Mouse (Mus musculus): ENCODE measurements at regions not wholly inside any gene's neighbourhood (a gene's known extent, or its start where the extent isn't known, plus 50 kb on each side); places are given as distances from the start of the nearest gene placed in this dataset.

GRCm38 (mm10) chr13:110692696-110693095 lies 297.9 kb downstream of the Plk2 start:
- ATAC-seq (ENCODE audit: insufficient number of reproducible peaks, low FRiP score, low TSS enrichment, low read depth) (no peak), DNase-seq (ENCODE audit: low spot score) (no peak)
- H3K4me3 ChIP-seq (ENCODE audit: low read depth, low read length), result no peak overlapping the region
- H3K27me3 ChIP-seq (ENCODE audit: control insufficient read depth, insufficient read depth, low read length), result no peaks in the 10 kb centered on the region
- 92% methylated on average over 5 of the region's 5 CpGs for WGBS
- H3K36me3 ChIP-seq (ENCODE audit: control insufficient read depth, insufficient read depth, low read length), result no peaks in the 10 kb centered on the region
- H3K27ac ChIP-seq (replicated peaks; ENCODE audit: low read depth, low read length), result no peak overlapping the region
- no peak overlapping the region for H3K9ac ChIP-seq (ENCODE audit: low read length)
- no peaks in the 10 kb centered on the region for H3K4me1 ChIP-seq (ENCODE audit: control insufficient read depth, insufficient read depth, low read length)
- no peak overlapping the region for H3K4me2 ChIP-seq (ENCODE audit: low read depth, severe bottlenecking)
- no peaks in the 10 kb centered on the region for H3K9me3 ChIP-seq (ENCODE audit: control insufficient read depth, low read length)

- no peak overlapping the region for H3K9ac ChIP-seq (ENCODE audit: low read length)
- no peak for ATAC-seq (ENCODE audit: insufficient number of reproducible peaks, low FRiP score, low TSS enrichment, low read depth)
- no peaks in the 10 kb centered on the region for H3K36me3 ChIP-seq (ENCODE audit: control insufficient read depth, insufficient read depth, low read length)
- H3K4me3 ChIP-seq (ENCODE audit: low read depth, low read length), result no peak overlapping the region
- H3K27ac ChIP-seq (replicated peaks; ENCODE audit: low read depth, low read length), result no peak overlapping the region
- H3K9me3 ChIP-seq (ENCODE audit: control insufficient read depth, low read length), result no peaks in the 10 kb centered on the region
- WGBS, result 81% methylated on average over 6 of the region's 6 CpGs
- H3K27me3 ChIP-seq (ENCODE audit: control insufficient read depth, insufficient read depth, low read length), result no peaks in the 10 kb centered on the region
- no peaks in the 10 kb centered on the region for H3K4me1 ChIP-seq (ENCODE audit: control insufficient read depth, insufficient read depth, low read length)
- DNase-seq (ENCODE audit: low spot score), result no peak
- H3K4me2 ChIP-seq (ENCODE audit: low read depth, severe bottlenecking), result no peak overlapping the region
These were observed 300.0 kb downstream of the Plk2 start for GRCm38 (mm10) chr13:110694876-110695275.

- Histone ChIP-seq H3K4me2 (ENCODE audit: low read depth, severe bottlenecking) (no peak overlapping the region), H3K27ac (replicated peaks; ENCODE audit: low read depth, low read length) (no peak overlapping the region), H3K9me3 (ENCODE audit: control insufficient read depth, low read length) (no peaks in the 10 kb centered on the region), H3K4me1 (ENCODE audit: control insufficient read depth, insufficient read depth, low read length) (no peaks in the 10 kb centered on the region), H3K4me3 (ENCODE audit: low read depth, low read length) (no peak overlapping the region), H3K27me3 (ENCODE audit: control insufficient read depth, insufficient read depth, low read length) (no peaks in the 10 kb centered on the region), H3K36me3 (ENCODE audit: control insufficient read depth, insufficient read depth, low read length) (no peaks in the 10 kb centered on the region), H3K9ac (ENCODE audit: low read length) (no peak overlapping the region)
- DNase-seq (ENCODE audit: low spot score) (no peak), ATAC-seq (ENCODE audit: insufficient number of reproducible peaks, low FRiP score, low TSS enrichment, low read depth) (no peak)
- 84% methylated on average over 5 of the region's 5 CpGs for WGBS
These were observed 301.7 kb downstream of the Plk2 start for GRCm38 (mm10) chr13:110696549-110696948.

- ATAC-seq (ENCODE audit: insufficient number of reproducible peaks, low FRiP score, low TSS enrichment, low read depth) (no peak), DNase-seq (ENCODE audit: low spot score) (no peak)
- H3K36me3 ChIP-seq (ENCODE audit: control insufficient read depth, insufficient read depth, low read length), result no peaks in the 10 kb centered on the region
- no peak overlapping the region for H3K9ac ChIP-seq (ENCODE audit: low read length)
- no peak overlapping the region for H3K4me3 ChIP-seq (ENCODE audit: low read depth, low read length)
- no peak overlapping the region for H3K27ac ChIP-seq (replicated peaks; ENCODE audit: low read depth, low read length)
- no peaks in the 10 kb centered on the region for H3K27me3 ChIP-seq (ENCODE audit: control insufficient read depth, insufficient read depth, low read length)
- H3K4me1 ChIP-seq (ENCODE audit: control insufficient read depth, insufficient read depth, low read length), result 0 out of 2 replicates have a peak, but pooled peaks cover 3% of the 10 kb centered on the region
- 92% methylated on average over 2 of the region's 2 CpGs for WGBS
- H3K4me2 ChIP-seq (ENCODE audit: low read depth, severe bottlenecking), result no peak overlapping the region
- no peaks in the 10 kb centered on the region for H3K9me3 ChIP-seq (ENCODE audit: control insufficient read depth, low read length)
These were observed 309.4 kb downstream of the Plk2 start for GRCm38 (mm10) chr13:110704261-110704660.

- Histone ChIP-seq H3K27ac (replicated peaks; ENCODE audit: low read depth, low read length) (no peak overlapping the region), H3K27me3 (ENCODE audit: control insufficient read depth, insufficient read depth, low read length) (no peaks in the 10 kb centered on the region), H3K4me2 (ENCODE audit: low read depth, severe bottlenecking) (no peak overlapping the region), H3K9me3 (ENCODE audit: control insufficient read depth, low read length) (no peaks in the 10 kb centered on the region), H3K4me1 (ENCODE audit: control insufficient read depth, insufficient read depth, low read length) (0 out of 2 replicates have a peak, but pooled peaks cover 3% of the 10 kb centered on the region), H3K36me3 (ENCODE audit: control insufficient read depth, insufficient read depth, low read length) (no peaks in the 10 kb centered on the region), H3K9ac (ENCODE audit: low read length) (no peak overlapping the region), H3K4me3 (ENCODE audit: low read depth, low read length) (no peak overlapping the region)
- 75% methylated on average over 4 of the region's 4 CpGs for WGBS
- ATAC-seq (ENCODE audit: insufficient number of reproducible peaks, low FRiP score, low TSS enrichment, low read depth) (no peak), DNase-seq (ENCODE audit: low spot score) (no peak)
These were observed 316.0 kb downstream of the Plk2 start for GRCm38 (mm10) chr13:110710847-110711246.

GRCm38 (mm10) chr13:110712527-110712926 lies 317.7 kb downstream of the Plk2 start:
- ATAC-seq (ENCODE audit: insufficient number of reproducible peaks, low FRiP score, low TSS enrichment, low read depth), result no peak
- 36% methylated on average over 3 of the region's 3 CpGs for WGBS
- Histone ChIP-seq H3K27ac (replicated peaks; ENCODE audit: low read depth, low read length) (no peak overlapping the region), H3K4me2 (ENCODE audit: low read depth, severe bottlenecking) (no peak overlapping the region), H3K4me1 (ENCODE audit: control insufficient read depth, insufficient read depth, low read length) (no peaks in the 10 kb centered on the region), H3K9ac (ENCODE audit: low read length) (no peak overlapping the region), H3K36me3 (ENCODE audit: control insufficient read depth, insufficient read depth, low read length) (no peaks in the 10 kb centered on the region), H3K4me3 (ENCODE audit: low read depth, low read length) (no peak overlapping the region), H3K27me3 (ENCODE audit: control insufficient read depth, insufficient read depth, low read length) (no peaks in the 10 kb centered on the region), H3K9me3 (ENCODE audit: control insufficient read depth, low read length) (no peaks in the 10 kb centered on the region)
- no peak for DNase-seq (ENCODE audit: low spot score)

GRCm38 (mm10) chr13:110722170-110722569 lies 327.3 kb downstream of the Plk2 start:
- H3K4me2 ChIP-seq (ENCODE audit: low read depth, severe bottlenecking), result no peak overlapping the region
- no peaks in the 10 kb centered on the region for H3K27me3 ChIP-seq (ENCODE audit: control insufficient read depth, insufficient read depth, low read length)
- H3K27ac ChIP-seq (replicated peaks; ENCODE audit: low read depth, low read length), result no peak overlapping the region
- DNase-seq (ENCODE audit: low spot score), result no peak
- H3K4me1 ChIP-seq (ENCODE audit: control insufficient read depth, insufficient read depth, low read length), result no peaks in the 10 kb centered on the region; the same call in 1 of the 2 replicates
- no peak for ATAC-seq (ENCODE audit: insufficient number of reproducible peaks, low FRiP score, low TSS enrichment, low read depth)
- H3K9me3 ChIP-seq (ENCODE audit: control insufficient read depth, low read length), result no peaks in the 10 kb centered on the region
- no peak overlapping the region for H3K4me3 ChIP-seq (ENCODE audit: low read depth, low read length)
- H3K9ac ChIP-seq (ENCODE audit: low read length), result no peak overlapping the region
- WGBS, result 81% methylated on average over 10 of the region's 10 CpGs
- no peaks in the 10 kb centered on the region for H3K36me3 ChIP-seq (ENCODE audit: control insufficient read depth, insufficient read depth, low read length)

- DNase-seq (ENCODE audit: low spot score) (no peak), ATAC-seq (ENCODE audit: insufficient number of reproducible peaks, low FRiP score, low TSS enrichment, low read depth) (no peak)
- Histone ChIP-seq H3K9ac (ENCODE audit: low read length) (no peak overlapping the region), H3K4me2 (ENCODE audit: low read depth, severe bottlenecking) (no peak overlapping the region), H3K4me3 (ENCODE audit: low read depth, low read length) (no peak overlapping the region), H3K9me3 (ENCODE audit: control insufficient read depth, low read length) (no peaks in the 10 kb centered on the region), H3K27ac (replicated peaks; ENCODE audit: low read depth, low read length) (no peak overlapping the region), H3K36me3 (ENCODE audit: control insufficient read depth, insufficient read depth, low read length) (no peaks in the 10 kb centered on the region), H3K4me1 (ENCODE audit: control insufficient read depth, insufficient read depth, low read length) (no peaks in the 10 kb centered on the region; the same call in 1 of the 2 replicates), H3K27me3 (ENCODE audit: control insufficient read depth, insufficient read depth, low read length) (no peaks in the 10 kb centered on the region)
- 42% methylated on average over 6 of the region's 6 CpGs for WGBS
These were observed 327.9 kb downstream of the Plk2 start for GRCm38 (mm10) chr13:110722752-110723151.

- H3K27me3 ChIP-seq (ENCODE audit: control insufficient read depth, insufficient read depth, low read length), result no peaks in the 10 kb centered on the region
- no peaks in the 10 kb centered on the region; the same call in 1 of the 2 replicates for H3K4me1 ChIP-seq (ENCODE audit: control insufficient read depth, insufficient read depth, low read length)
- H3K27ac ChIP-seq (replicated peaks; ENCODE audit: low read depth, low read length), result no peak overlapping the region
- 60% methylated on average over 2 of the region's 2 CpGs for WGBS
- no peak overlapping the region for H3K9ac ChIP-seq (ENCODE audit: low read length)
- DNase-seq (ENCODE audit: low spot score) (no peak), ATAC-seq (ENCODE audit: insufficient number of reproducible peaks, low FRiP score, low TSS enrichment, low read depth) (no peak)
- no peaks in the 10 kb centered on the region for H3K36me3 ChIP-seq (ENCODE audit: control insufficient read depth, insufficient read depth, low read length)
- no peak overlapping the region for H3K4me2 ChIP-seq (ENCODE audit: low read depth, severe bottlenecking)
- no peaks in the 10 kb centered on the region for H3K9me3 ChIP-seq (ENCODE audit: control insufficient read depth, low read length)
- no peak overlapping the region for H3K4me3 ChIP-seq (ENCODE audit: low read depth, low read length)
These were observed 330.0 kb downstream of the Plk2 start for GRCm38 (mm10) chr13:110724836-110725235.
